Mouse (Mus musculus) layer of hippocampus, adult 9-11 months (tissue): ENCODE results near the gene Taar8b.
"Not testable (repeated sequence)": the region's sequence is repeated elsewhere in the genome, so short reads cannot be mapped to it uniquely, and the experiment has no call there.

Experiments used
- DNase-seq: peaks from one replicate; pipeline ENCODE4 v3.0.0; 2022

Gene Taar8b

DNA sequence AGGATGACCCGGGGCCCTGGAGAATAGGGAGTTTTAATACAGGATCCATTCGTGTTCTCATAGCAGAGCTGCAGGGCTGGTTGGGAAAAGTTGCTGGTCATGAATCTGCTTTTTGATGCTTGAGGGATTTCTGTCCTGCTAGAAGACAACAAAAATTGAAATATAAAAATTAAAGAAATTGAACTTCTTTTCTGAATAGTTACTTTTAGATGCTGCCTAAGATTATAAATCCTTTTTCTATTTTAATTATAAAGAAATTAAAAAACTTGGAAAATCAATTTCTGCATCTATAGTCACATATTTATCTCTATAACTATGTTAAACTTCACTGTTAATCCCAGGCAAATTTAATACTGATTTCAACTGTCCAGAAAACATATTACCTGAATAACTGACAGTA lies at the start of gene Taar8b:
Taar8b (minus strand) TSS at position 101 of the 400 bp plus-strand sequence.
- no peak for DNase-seq

DNA sequence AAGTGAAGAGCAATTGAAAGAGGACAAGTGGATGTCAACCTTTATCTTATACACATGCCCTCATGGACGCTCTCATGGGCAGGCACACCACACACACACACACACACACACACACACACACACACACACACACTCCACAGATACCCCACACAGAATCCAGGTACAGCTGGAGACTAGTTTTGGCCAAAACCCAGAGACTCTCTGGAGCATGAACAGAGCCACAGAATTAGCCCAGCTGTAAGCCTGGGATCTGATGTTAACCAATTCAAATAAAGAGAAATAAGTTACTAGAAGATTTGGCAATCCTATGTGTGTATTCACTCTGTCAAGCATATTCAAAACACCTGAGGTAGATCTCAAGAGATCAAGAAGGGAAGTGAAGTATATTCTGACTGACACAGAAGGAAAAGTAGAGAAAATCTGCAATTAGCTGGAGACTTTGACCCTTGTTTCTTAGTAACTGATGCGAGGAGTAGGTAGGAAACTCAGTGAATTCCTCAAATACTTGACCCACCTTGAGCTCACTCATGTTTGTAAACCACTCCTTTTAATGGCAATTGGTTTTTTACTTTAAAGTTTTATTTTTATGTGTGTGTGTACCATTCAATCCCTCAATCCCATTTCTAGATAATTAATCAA lies 46.6 kb upstream of the Taar8b start:
- no peak for DNase-seq

DNA sequence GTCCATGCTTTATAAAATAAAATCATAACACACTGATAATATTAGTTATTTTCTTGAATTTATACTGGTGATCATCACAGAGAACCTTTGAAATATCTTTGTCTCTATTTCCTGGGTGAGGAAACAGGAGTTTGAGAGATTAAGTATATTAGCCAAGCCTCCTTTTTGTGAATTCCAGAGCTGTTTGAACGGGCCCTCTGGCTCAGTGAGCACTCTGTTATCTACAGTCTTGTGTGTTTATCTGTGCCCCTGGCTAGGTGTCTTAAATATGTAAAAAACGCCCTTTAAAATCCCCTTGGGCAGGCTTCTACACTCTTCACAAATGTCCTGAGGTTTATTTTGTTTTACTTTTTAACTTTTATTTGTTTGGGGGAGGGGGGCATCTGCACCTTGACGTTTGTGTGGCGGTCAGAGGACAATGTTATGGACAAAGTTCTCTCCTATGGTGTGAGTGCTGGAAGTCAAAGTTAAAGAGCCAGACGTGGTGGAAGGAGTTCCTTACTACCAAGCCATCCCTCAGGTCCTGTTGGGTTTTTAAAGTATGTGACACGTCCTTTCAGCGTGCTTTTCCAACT lies 42.1 kb upstream of the Taar8b start:
- DNase-seq, result no peak

DNA sequence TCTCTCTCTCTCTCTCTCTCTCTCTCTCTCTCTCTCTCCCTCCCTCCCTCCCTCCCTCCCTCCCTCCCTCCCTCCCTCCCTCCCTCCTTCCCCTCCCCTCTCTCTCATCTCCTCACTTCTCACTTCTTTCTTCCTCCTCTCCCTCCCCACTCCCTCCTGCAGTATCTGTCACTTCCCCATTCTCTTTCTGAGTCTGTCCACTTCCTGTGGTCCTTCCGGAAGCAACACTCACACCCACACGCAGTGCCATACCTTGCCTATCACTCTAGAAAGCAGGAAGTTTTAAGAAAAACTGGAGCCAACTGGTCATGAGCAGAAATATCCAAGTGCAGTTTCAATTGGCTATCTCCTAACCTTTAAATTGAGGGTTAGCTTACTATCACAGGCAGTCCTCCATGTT lies 41.0 kb upstream of the Taar8b start:
- peak; percentile 34 for DNase-seq

DNA sequence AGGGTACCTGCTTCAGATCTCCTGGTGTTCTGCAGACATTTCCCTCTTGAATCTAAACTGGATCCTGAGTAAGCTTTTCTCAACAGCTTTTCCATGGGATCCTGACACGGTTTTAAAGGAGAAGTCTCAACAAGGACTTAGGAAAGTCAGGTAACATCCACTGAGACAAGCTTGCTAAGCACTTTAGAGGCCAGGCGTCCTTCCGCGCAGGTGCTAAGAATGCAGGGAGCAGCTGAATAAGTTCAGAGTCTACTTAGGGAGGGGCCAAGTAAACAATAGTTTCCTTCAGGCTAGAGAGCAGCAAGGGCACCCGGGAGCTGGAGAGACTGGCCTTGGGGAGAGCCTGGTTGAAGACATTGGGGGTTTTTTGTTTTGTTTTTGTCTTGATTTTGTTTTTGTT lies 40.2 kb upstream of the Taar8b start:
- DNase-seq, result no peak

DNA sequence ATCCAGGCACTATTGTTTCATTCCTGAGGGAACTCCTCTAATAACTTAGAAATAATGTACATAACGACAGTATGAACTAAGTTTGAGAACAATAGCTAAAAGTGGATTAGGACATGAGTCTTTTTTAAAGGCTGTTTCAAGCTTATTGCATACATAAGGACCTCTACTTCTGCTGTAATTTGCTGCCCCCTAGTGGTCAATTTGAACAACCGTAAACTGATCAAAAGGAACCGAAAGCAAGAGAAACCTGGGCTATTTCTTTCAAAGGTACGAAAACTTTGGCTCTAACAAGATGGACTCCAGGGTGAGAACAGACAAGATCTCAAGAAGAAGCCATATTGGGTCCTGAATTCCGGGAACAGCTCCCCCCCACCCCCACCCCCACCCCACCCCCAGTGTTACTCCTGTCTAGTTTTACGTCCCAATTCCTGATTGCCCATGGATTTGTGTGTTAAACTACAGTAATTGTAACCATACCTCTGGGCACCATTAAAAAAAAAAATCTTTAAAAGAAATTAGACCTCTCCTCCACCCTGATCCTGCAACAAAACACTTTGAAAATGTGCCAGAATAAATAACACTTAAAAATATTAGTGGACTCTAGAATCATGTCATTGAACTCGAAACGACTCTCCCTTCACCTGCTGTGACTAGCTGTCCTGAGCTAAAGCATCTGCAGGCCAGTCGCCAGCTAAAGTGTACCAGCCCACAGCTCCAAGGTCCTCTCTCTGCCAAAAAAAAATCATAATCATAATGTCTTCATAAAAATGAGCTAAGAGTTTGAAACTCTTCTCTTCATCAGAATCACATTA lies 39.6 kb upstream of the Taar8b start:
- peak; percentile 47 for DNase-seq

DNA sequence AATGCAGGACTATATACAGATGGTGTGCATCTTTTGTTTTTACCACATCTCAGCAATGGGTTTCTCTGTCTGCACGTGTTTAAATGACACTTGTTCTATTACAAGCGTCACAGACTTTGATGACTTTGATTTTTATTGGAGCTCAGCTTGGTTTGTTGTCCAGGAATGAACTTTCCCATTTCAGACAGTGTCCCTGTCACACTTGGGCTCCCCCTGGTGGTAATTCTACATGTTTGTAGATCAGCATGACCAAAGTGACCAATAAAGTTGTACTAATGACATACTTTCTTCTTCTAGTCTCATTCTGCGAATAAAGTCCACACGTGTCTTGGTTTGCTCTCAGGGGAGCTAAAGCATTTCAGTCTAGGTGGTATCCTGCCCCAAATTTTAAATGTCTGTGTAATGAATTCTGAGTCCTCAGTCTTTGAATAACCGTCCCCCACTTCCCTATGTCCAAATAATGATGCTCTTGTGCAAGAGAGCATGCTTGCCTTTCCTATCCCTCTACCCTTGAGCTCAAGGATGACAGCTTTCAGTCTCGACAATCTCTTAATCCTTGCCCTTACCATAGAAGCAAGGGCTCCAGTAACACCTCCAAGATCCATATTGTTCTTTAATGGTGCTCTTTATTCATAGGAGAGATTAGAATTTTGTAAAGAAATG lies 19.2 kb upstream of the Taar8b start:
- DNase-seq, result peak; percentile 12

DNA sequence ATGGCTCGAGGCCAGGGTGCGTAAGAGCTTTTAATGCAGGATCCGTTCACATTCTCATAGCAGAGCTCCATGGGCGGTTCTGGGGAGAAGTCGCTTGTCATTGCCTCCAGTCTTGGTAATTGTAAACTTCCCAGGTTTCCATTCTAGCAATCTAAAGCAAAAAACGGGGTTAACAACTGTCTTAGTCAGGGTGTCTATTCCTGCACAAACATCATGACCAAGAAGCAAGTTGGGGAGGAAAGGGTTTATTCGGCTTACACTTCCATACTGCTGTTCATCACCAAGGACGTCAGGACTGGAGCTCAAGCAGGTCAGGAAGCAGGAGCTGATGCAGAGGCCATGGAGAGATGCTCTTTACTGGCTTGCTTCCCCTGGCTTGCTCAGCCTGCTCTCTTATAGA lies 17.3 kb upstream of the Taar8b start, which contains the start of gene Taar9:
Taar9 (minus strand) TSS at position 101 of the 400 bp plus-strand sequence.
- not testable (repeated sequence) for DNase-seq

DNA sequence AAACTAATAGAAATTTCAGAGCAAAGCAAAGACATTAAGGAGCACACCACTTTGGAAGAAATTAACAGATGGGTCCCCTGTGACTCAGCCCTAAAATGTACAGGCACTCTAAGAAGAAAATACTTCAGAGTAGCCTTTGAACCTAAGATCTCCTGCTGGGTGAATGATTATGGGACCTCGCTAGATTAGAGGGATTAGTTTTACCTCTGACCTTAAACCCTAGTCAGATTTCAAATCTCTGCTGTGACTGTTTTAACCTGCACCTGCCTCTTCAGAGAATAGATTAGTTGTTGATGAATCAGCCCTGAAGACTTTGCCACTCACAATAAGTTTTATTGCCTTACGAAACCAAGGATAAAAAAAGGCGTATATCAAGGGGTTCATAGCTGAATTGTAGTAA lies 16.1 kb upstream of the Taar8b start:
- DNase-seq, result no peak

DNA sequence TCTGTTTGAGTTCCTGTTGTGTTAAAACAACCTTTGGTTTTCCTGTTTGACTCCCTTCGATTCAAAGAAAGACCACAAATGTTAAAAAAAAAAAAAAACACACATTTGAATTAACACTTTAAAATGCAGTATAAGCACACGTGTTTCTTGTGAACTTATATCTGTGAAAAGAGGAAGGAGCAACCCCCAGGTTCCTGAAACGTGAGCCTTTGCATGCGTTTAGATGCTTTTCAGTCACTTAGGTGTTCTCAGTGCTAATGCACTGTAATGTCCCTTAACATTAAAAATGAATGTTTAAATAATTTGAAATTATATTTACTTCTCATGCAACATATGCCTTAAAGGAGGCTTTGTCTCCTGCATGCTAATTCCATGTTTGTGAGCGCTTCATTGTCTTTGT lies 15.7 kb upstream of the Taar8b start:
- no peak for DNase-seq

DNA sequence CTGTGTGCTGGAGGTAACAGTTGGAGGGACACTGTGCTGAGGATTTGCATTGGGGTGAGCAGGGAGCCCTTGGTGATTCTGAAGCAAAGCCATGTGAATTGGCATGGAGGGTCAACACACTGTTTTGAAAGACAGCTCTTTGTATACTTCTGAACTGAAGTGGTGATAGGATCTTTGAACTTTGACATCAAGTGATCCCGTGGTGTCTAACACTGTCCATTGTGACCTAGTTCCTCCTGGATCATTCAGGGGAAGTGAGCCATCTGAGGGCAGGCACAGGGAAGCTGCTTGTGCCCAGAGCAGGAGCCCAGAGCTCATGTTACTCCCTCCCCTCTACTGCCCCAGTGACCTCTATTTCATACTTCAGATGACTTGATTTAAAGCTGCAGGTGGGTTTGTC lies 11.2 kb upstream of the Taar8b start:
- not testable (repeated sequence) for DNase-seq

DNA sequence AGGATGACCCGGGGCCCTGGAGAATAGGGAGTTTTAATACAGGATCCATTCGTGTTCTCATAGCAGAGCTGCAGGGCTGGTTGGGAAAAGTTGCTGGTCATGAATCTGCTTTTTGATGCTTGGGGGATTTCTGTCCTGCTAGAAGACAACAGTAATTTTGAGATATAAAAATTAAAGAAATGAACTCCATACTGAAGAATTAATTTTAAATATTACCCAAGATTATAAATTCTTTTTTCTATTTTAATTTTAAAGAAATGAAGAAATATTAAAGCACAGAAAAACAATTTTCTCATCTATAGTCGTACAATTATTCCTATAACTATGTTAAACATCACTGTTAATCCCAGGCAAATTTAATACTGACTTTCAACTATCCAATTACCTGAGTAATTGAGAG lies 9.7 kb upstream of the Taar8b start, which contains the start of gene Taar8c:
Taar8c (minus strand) TSS at position 101 of the 400 bp plus-strand sequence.
- DNase-seq, result not testable (repeated sequence)

DNA sequence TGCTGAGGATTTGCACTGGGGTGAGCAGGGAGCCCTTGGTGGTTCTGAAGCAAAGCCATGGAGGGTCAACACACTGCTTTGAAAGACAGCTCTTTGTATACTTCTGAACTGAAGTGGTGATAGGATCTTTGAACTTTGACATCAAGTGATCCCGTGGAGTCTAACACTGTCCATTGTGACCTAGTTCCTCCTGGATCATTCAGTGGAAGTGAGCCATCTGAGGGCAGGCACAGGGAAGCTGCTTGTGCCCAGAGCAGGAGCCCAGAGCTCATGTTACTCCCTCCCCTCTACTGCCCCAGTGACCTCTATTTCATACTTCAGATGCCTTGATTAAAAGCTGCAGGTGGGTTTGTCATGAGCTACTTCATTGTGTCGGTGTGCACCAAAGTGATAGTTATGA lies 4.9 kb upstream of the Taar8b start:
- not testable (repeated sequence) for DNase-seq

DNA sequence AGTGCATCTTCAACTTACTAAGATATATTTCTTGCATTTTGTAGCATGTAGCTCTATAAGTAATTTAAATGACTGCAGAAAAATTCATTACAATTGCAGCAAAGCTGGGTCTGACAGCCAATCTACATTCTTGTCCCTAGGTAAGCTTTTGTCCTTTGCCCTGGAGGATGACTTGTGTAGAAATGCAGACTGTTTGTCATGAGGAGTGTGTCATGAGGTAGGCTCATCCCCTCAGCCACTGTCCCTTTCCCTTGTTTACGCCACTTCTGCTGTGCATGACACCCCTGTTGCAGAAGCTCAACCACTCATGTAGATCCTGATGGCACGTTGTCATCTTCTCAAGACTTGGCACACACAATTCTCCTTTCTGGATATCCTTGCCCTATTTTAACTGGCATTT lies 4.9 kb downstream of the Taar8b start:
- DNase-seq, result no peak

DNA sequence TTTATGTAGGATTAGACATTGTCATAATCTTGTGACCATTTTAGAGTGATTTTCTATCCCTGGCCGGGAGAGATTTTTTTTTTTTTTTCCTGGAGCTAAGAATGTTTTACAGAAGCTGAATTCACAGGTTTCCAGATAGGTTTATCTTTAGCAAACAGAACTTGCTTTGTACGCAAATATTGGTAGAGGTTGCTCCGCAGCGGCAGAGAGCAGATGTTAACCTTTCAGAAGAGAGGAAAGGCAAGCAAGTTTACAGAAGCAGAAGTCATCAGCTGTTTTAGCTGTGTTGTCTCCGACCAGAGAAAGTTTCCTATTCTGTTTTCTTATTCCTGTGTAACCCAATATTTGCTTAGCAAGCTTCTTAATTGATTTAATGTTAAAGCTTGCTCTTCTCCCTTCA lies 5.5 kb downstream of the Taar8b start:
- no peak for DNase-seq

DNA sequence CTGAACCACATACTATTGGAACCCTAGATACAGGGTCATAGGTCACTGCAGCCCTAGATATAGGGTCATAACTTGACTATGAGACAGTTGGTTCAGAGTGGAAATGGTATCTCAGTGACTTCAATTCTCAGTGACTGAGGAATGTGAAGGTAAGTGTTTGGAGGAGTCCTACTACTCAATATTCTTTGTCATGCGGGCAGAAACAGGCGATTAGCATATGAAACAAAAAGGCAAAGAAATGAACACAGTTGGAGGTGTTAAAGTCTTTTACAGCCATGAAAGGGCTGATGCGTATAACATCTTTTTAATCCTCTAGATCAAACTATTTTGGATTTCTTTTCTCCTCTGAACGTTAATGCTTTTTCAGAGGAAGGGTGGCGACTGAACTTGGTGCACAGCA lies 6.2 kb downstream of the Taar8b start:
- no peak for DNase-seq

DNA sequence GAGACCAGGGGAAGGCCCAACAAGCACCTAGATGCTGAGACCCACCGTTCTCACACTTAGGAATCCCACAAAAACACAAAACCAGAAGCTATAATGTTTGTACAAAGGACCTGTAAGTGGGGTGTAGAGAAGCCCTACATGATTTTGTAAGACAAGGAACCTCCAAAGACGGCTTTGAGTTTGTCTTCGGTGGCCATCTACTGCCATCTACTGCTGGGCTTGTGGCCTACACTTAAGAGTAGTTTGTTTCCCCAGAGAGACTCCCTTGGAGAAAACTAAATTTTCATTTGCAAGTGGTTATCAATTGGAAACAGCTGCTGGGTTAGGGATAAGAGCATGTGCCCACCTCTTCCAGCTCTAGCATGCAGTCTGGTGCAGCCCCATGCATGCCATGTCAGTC lies 11.9 kb downstream of the Taar8b start:
- DNase-seq, result peak; percentile 11

DNA sequence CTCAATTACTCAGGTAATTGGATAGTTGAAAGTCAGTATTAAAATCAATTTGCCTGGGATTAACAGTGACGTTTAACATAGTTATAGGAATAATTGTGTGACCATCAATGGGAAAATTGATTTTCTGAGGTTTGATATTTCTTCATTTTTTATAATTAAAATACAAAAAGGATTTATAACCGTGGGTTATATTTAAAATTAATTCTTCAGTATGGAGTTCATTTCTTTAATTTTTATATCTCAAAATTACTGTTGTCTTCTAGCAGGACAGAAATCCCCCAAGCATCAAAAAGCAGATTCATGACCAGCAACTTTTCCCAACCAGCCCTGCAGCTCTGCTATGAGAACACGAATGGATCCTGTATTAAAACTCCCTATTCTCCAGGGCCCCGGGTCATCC lies 15.9 kb downstream of the Taar8b start, which contains the start of gene Taar8a:
Taar8a (plus strand) TSS at position 301 of the 400 bp plus-strand sequence.
- DNase-seq, result not testable (repeated sequence)

DNA sequence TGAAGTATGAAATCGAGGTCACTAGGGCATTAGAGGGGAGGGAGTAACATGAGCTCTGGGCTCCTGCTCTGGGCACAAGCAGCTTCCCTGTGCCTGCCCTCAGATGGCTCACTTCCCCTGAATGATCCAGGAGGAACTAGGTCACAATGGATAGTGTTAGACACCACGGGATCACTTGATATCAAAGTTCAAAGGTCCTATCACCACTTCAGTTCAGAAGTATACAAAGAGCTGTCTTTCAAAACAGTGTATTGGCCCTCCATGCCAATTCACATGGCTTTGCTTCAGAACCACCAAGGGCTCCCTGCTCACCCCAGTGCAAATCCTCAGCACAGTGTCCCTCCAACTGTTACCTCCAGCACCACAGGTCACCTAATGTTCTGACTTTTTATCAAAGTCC lies 17.3 kb downstream of the Taar8b start:
- DNase-seq, result not testable (repeated sequence)

DNA sequence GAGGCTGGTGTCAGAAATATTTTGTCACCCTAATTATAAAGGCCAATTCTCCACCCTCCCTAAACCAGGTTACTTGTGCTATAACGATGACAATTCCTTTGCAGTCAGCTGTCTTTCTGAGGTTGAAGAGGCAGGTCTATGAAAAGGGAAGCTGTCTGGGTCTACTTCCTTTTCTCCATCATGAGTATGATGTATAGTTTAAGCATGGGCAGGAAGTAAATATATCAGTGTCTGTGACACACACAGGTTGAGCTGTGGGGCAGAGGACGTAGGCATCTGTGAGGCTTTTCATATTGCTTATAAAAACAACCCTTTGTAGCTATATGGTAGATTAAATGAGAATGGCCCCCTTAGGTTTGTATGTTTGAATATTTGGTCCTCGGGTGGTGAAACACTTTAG lies 33.1 kb downstream of the Taar8b start:
- DNase-seq, result no peak

DNA sequence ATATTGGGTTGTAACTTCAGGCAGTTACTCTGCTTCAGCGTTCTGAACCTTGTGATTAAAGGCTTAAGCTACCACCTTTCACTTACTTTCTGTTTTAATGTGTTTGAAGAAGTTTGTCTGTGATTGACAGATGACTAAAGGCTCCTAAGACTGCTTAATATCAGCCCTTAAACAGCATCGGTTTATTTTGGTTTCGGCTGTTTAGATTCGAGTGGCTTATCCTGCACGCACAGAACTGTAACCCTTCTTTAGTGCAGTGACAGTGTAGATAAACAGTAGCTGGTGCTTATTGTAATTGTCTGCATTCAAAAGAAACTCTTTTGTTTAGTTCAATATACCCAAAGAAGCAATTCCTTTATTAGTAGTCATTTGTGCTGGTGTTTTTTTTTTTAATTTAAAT lies 40.1 kb downstream of the Taar8b start:
- no peak for DNase-seq

DNA sequence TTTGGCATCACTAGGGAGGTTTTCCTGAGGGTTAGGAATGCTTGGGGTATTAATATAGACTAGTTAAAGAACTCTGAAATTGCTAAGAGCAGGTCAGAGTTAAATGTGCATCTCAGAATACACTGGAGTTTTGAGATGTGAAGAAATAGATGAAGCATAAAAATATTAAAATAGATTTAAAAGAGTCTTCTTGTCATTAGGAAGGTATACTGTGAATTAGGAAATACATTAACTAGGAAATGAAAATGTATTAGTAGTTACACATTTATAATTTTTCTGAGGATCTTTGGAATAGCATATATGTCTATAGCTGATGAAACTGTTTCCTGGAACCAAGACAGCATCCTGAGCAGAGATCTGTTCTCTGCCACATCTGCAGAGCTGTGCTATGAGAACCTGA lies 42.9 kb downstream of the Taar8b start, which contains the start of gene Taar7f:
Taar7f (plus strand) TSS at position 301 of the 400 bp plus-strand sequence.
- DNase-seq, result no peak
